Mouse (Mus musculus) liver, postnatal 0 days (tissue): ENCODE results near the gene Bzw2.

Experiments
- CTCF ChIP-seq: sonication (generic); IDR thresholded peaks from 2 replicates; pipeline ENCODE4 v1.5.1; 2016; ENCODE audit warnings: antibody characterized with exemption, low read depth
- EP300 ChIP-seq: IDR thresholded peaks from 2 replicates; pipeline ENCODE4 v1.6.1; 2016; ENCODE audit warnings: antibody characterized with exemption, low read depth, mild to moderate bottlenecking

DNA sequence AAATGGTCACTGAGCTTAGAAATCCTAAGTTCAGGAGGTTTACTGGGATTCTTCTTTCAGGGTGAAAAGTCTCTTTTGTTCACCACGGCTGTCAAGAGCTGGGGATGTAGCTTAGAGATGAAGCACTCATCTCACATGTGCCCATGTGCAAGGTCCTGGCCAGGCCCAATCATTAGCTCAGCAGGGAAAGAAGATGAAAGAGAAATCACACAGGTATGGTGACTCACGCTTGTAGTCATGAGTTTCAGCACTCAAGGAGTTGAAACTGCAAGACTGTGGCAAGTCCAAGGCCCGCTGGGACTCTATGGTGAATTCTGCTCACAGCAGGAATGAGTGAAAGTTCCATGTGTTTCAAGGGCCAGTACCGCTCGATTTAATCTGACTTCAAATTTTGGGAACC is 23.8 kb downstream of the Bzw2 start:
- TF ChIP-seq EP300 (no peak), CTCF (no peak)
